Mouse (Mus musculus) ZHBTc4 (cell line): ENCODE results near the gene Fancf.

Experiments
- DNase-seq: peaks from one replicate; pipeline ENCODE4 v3.0.0-alpha.2; 2011; ENCODE audit warnings: low read depth, low spot score

The Fancf gene

GRCm38 (mm10) chr7:51862097-51862492 is at the start of gene Fancf:
Fancf (minus strand) TSS chr7:51862267.
- DNase-seq = peak; percentile 97

GRCm38 (mm10) chr7:51899066-51899465 is 37.0 kb upstream of the Fancf start:
- no peak for DNase-seq

GRCm38 (mm10) chr7:51894939-51895338 is 32.9 kb upstream of the Fancf start:
- DNase-seq = no peak

- no peak for DNase-seq
Measured at GRCm38 (mm10) chr7:51894133-51894801, 32.2 kb upstream of the Fancf start.

- no peak for DNase-seq
Measured at GRCm38 (mm10) chr7:51893008-51893407, 30.9 kb upstream of the Fancf start.

GRCm38 (mm10) chr7:51892224-51892965 is 30.3 kb upstream of the Fancf start:
- DNase-seq = no peak

- no peak for DNase-seq
Measured at GRCm38 (mm10) chr7:51889601-51890000, 27.5 kb upstream of the Fancf start.

GRCm38 (mm10) chr7:51887678-51888567 is 25.9 kb upstream of the Fancf start:
- DNase-seq = no peak

- DNase-seq = no peak
Measured at GRCm38 (mm10) chr7:51885345-51885744, 23.3 kb upstream of the Fancf start.

GRCm38 (mm10) chr7:51880121-51880520 is 18.1 kb upstream of the Fancf start:
- DNase-seq = no peak

- peak; percentile 43 for DNase-seq
Measured at GRCm38 (mm10) chr7:51879136-51879723, 17.2 kb upstream of the Fancf start.

GRCm38 (mm10) chr7:51878730-51879129 is 16.7 kb upstream of the Fancf start:
- DNase-seq = no peak

GRCm38 (mm10) chr7:51876316-51876715 is 14.2 kb upstream of the Fancf start:
- no peak for DNase-seq

- no peak for DNase-seq
Measured at GRCm38 (mm10) chr7:51872597-51872996, 10.5 kb upstream of the Fancf start.

GRCm38 (mm10) chr7:51872041-51872440 is 10.0 kb upstream of the Fancf start:
- DNase-seq = no peak

- peak; percentile 7 for DNase-seq
Measured at GRCm38 (mm10) chr7:51867983-51868382, 5.9 kb upstream of the Fancf start.

- no peak for DNase-seq
Measured at GRCm38 (mm10) chr7:51865336-51865735, 3.3 kb upstream of the Fancf start.

GRCm38 (mm10) chr7:51862842-51863241 is 775 bp upstream of the Fancf start:
- DNase-seq = no peak

GRCm38 (mm10) chr7:51861250-51862096 is 594 bp downstream of the Fancf start, which contains the start of gene Gas2:
Gas2 (plus strand) TSS chr7:51862015.
- DNase-seq = peak; percentile 93

GRCm38 (mm10) chr7:51851890-51852507 is 10.1 kb downstream of the Fancf start:
- DNase-seq = no peak
